Comparison of ENCODE assay signal across 27 mouse cellular contexts in the genomic region with DNA sequence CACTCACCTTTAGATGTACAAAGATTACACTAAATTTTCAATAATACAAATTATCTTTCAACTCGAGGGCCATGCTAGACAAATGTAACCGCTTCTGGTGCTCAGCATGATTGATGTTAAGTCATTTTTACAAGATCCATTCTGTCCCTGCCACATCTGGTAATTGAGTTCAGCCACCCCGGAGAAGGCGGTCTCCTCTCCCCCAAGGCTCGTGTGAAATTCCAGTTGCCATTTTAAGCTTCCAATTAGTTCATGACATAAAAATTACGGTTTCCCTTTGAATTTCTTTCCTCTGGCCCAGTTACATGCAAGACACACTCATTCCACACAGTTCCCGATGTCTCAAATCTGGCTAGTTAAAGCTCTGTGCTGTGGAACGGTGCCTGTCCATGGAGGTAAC. TPM values are rescaled to one million over a fixed set of nuclear protein-coding genes. Genes with fewer than 3 reads are reported as not detected.
A peak's percentile ranks its signal among the peaks of the same experiment; 100 is the strongest.
DNase-seq lines count a peak whose midpoint lies in the region; ATAC-seq and TF ChIP-seq lines count a peak whose summit lies in the region.
"Had no signal": no experiment of that assay in that cellular context is flagged by ENCODE, and none has a peak within 500 bp of the region (broad histone marks: within the 10 kb centered on the region; RNA-seq: fewer than 3 reads in every experiment).

No protein-coding gene starts in this region.

- no peak overlapping the region for H3K9ac ChIP-seq in kidney, postnatal 0 days (ENCODE audit: low read depth, low read length)
- H3K9ac ChIP-seq in limb, embryonic 13.5 days, result no peak overlapping the region
- H3K9ac ChIP-seq: forebrain, embryonic 13.5 days; heart, embryonic 12.5 days; heart, embryonic 15.5 days; hindbrain, embryonic 13.5 days had no signal

- WGBS in kidney, postnatal 0 days, result 55% methylated on average over 8 of the region's 8 CpGs
- WGBS in limb, embryonic 10.5 days, result 49% methylated on average over 8 of the region's 8 CpGs
- 14% methylated on average over 8 of the region's 8 CpGs for WGBS in limb, embryonic 13.5 days

- H3K27me3 ChIP-seq in kidney, postnatal 0 days (ENCODE audit: insufficient read depth, low read length), result no peaks in the 10 kb centered on the region
- H3K27me3 ChIP-seq in E14TG2a.4 (ENCODE audit: insufficient read depth, low read length), result no peaks in the 10 kb centered on the region
- H3K27me3 ChIP-seq in limb, embryonic 10.5 days (ENCODE audit: low read depth, poor library complexity, severe bottlenecking), result no peaks in the 10 kb centered on the region
- no peaks in the 10 kb centered on the region for H3K27me3 ChIP-seq in limb, embryonic 13.5 days
- H3K27me3 ChIP-seq: forebrain, embryonic 13.5 days; heart, embryonic 12.5 days; heart, embryonic 15.5 days; hindbrain, embryonic 13.5 days; Patski had no signal

- H3K4me2 ChIP-seq in kidney, postnatal 0 days (ENCODE audit: low read length), result no peak overlapping the region
- H3K4me2 ChIP-seq in limb, embryonic 13.5 days (replicated peaks), result peak overlapping the region; percentile 43
- H3K4me2 ChIP-seq: forebrain, embryonic 13.5 days; heart, embryonic 12.5 days; heart, embryonic 15.5 days; hindbrain, embryonic 13.5 days had no signal

- no peak for ATAC-seq in kidney, postnatal 0 days (replicated peaks; ENCODE audit: low FRiP score, low read depth)
- ATAC-seq in limb, embryonic 13.5 days (ENCODE audit: low FRiP score, low read depth), result peak; percentile 44; the same call in 1 of the 2 replicates
- ATAC-seq: forebrain, embryonic 13.5 days; forebrain, embryonic 16.5 days; hindbrain, embryonic 16.5 days; Patski had no signal

- no peak for TF ChIP-seq CTCF in kidney, postnatal 0 days (IDR thresholded peaks at IDR 0.05; ENCODE audit: low read depth)
- TF ChIP-seq CTCF in E14TG2a.4 (conservative IDR thresholded peaks at IDR 0.05; ENCODE audit: low read length), result no peak

- no peak overlapping the region for H3K4me3 ChIP-seq in kidney, postnatal 0 days (replicated peaks; ENCODE audit: low read depth, low read length)
- H3K4me3 ChIP-seq in E14TG2a.4 (replicated peaks; ENCODE audit: low read length), result 0 out of 2 replicates have a peak overlapping the region, but pooled peaks have one; percentile 8
- H3K4me3 ChIP-seq in limb, embryonic 10.5 days, result no peak overlapping the region
- no peak overlapping the region for H3K4me3 ChIP-seq in limb, embryonic 13.5 days
- H3K4me3 ChIP-seq: forebrain, embryonic 10.5 days; forebrain, embryonic 13.5 days; gastrocnemius, adult 2 months; heart, embryonic 12.5 days; heart, embryonic 15.5 days; hindbrain, embryonic 10.5 days; hindbrain, embryonic 13.5 days had no signal

- H3K9me3 ChIP-seq in kidney, postnatal 0 days (replicated peaks; ENCODE audit: low read length), result no peaks in the 10 kb centered on the region
- no peaks in the 10 kb centered on the region for H3K9me3 ChIP-seq in E14TG2a.4 (ENCODE audit: low read length)
- no peaks in the 10 kb centered on the region for H3K9me3 ChIP-seq in limb, embryonic 10.5 days (replicated peaks)
- no peaks in the 10 kb centered on the region; the same call in 1 of the 2 replicates for H3K9me3 ChIP-seq in limb, embryonic 13.5 days
- H3K9me3 ChIP-seq: forebrain, embryonic 10.5 days; forebrain, embryonic 13.5 days; heart, embryonic 15.5 days; hindbrain, embryonic 10.5 days; hindbrain, embryonic 13.5 days had no signal

- no peaks in the 10 kb centered on the region for H3K4me1 ChIP-seq in kidney, postnatal 0 days (replicated peaks; ENCODE audit: insufficient read depth, low read length)
- peaks cover 18% of the 10 kb centered on the region for H3K4me1 ChIP-seq in E14TG2a.4 (replicated peaks; ENCODE audit: low read depth, low read length)
- peaks cover 19% of the 10 kb centered on the region for H3K4me1 ChIP-seq in limb, embryonic 10.5 days
- peaks cover 22% of the 10 kb centered on the region for H3K4me1 ChIP-seq in limb, embryonic 13.5 days
- H3K4me1 ChIP-seq: forebrain, embryonic 10.5 days; forebrain, embryonic 13.5 days; heart, embryonic 12.5 days; heart, embryonic 15.5 days; hindbrain, embryonic 13.5 days had no signal

- H3K27ac ChIP-seq in kidney, postnatal 0 days, result no peak overlapping the region
- peak overlapping the region; percentile 72 for H3K27ac ChIP-seq in limb, embryonic 10.5 days
- peak overlapping the region; percentile 75 for H3K27ac ChIP-seq in limb, embryonic 13.5 days
- H3K27ac ChIP-seq: forebrain, embryonic 10.5 days; forebrain, embryonic 13.5 days; gastrocnemius, adult 2 months; heart, embryonic 15.5 days; hindbrain, embryonic 10.5 days; hindbrain, embryonic 13.5 days had no signal

- no peaks in the 10 kb centered on the region for H3K36me3 ChIP-seq in kidney, postnatal 0 days (ENCODE audit: insufficient read depth, low read length)
- H3K36me3 ChIP-seq in E14TG2a.4 (ENCODE audit: insufficient read depth, low read length), result no peaks in the 10 kb centered on the region
- H3K36me3 ChIP-seq in limb, embryonic 10.5 days, result no peaks in the 10 kb centered on the region
- no peaks in the 10 kb centered on the region for H3K36me3 ChIP-seq in limb, embryonic 13.5 days
- H3K36me3 ChIP-seq: forebrain, embryonic 10.5 days; G1E; heart, embryonic 12.5 days; heart, embryonic 15.5 days; hindbrain, embryonic 10.5 days; hindbrain, embryonic 13.5 days had no signal

- DNase-seq in kidney, postnatal 0 days (ENCODE audit: low spot score), result peak; percentile 19
- DNase-seq in kidney, adult 8-10 months, result no peak
- DNase-seq in limb, embryonic 10.5 days (ENCODE audit: low spot score), result no peak
- no peak for DNase-seq in urinary bladder, postnatal 36 days (ENCODE audit: low spot score in 2 of 2)
- DNase-seq in cerebellum, postnatal 14 days, result no peak
- no peak for DNase-seq in heart, adult 9 months (ENCODE audit: low spot score in 2 of 2)
- DNase-seq: adrenal gland, postnatal 10 days; cerebellum, adult 11 months; cerebellum, adult 2 months; cerebellum, postnatal 10 days; gastrocnemius, adult 2 months; gastrocnemius, postnatal 14 days; heart, adult 11 months; heart, postnatal 10 days; heart, postnatal 36 days had no signal

RNA-seq across cellular contexts. Expression of a gene that starts 38.8 kb away (rescaled TPM):
- polyA plus RNA-seq in kidney, postnatal 0 days (2015; fragmentation: Nextera tagmentation; extraction: Ambion mirVana), result 230 and 245 TPM in 2 replicates
- 546 and 560 TPM in 2 replicates for polyA plus RNA-seq in limb, embryonic 10.5 days (2016; fragmentation: Nextera tagmentation; extraction: Ambion mirVana)
- 396 and 444 TPM in 2 replicates for polyA plus RNA-seq in limb, embryonic 13.5 days (2015; fragmentation: Nextera tagmentation; extraction: Ambion mirVana)
